Mouse (Mus musculus): ENCODE results near the gene Pih1d1.

Pih1d1 gene

GRCm38 (mm10) chr7:45126147-45126843, 27.8 kb upstream of the Pih1d1 start:
- DNase-seq (ENCODE audit: extremely low read depth, insufficient read length, low spot score) = no peak

DNA sequence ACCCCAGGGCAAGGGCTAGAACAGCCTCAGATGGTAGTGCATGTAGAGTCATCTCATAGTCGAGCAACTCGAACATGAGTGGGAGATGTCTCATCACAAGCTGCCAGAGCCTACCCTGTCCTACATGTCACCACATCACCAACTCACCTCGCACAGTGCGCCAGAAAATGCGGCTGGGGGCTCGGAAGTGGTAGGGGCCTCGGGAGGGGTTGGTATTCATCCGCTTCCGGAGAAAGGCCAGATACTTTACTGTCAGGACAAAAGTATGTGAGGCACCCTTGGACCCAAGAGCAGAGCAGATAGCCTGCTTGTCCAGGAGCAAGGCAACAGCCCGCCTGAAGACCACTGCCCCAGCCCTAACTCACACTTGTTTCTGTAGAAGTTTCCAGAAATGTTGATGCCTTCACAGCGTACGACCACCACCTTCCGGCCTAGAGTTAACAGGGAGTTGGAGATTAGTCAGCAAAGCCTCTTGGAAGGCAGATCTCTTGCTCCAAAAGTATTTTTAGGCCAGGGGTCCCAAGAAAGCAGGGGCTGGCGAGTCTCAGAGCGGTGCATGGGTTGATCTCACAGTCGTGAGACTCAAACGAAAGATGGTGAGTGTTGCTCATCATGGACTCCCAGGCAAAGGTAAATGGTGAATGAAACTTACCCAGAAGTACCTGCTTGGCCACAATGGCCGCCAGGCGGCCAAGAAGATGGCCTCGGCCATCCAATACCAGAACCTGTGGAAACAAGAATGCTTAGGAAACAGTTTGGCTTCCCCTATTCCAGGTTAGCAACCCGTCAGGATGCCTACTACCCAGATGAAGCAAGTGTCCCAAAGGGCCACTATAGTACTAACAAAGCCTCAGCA, 27.0 kb upstream of the Pih1d1 start:
- peak; percentile 51 for DNase-seq (ENCODE audit: extremely low read depth, insufficient read length, low spot score)

GRCm38 (mm10) chr7:45127700-45128224, 26.3 kb upstream of the Pih1d1 start:
- no peak for DNase-seq (ENCODE audit: extremely low read depth, insufficient read length, low spot score)

DNA sequence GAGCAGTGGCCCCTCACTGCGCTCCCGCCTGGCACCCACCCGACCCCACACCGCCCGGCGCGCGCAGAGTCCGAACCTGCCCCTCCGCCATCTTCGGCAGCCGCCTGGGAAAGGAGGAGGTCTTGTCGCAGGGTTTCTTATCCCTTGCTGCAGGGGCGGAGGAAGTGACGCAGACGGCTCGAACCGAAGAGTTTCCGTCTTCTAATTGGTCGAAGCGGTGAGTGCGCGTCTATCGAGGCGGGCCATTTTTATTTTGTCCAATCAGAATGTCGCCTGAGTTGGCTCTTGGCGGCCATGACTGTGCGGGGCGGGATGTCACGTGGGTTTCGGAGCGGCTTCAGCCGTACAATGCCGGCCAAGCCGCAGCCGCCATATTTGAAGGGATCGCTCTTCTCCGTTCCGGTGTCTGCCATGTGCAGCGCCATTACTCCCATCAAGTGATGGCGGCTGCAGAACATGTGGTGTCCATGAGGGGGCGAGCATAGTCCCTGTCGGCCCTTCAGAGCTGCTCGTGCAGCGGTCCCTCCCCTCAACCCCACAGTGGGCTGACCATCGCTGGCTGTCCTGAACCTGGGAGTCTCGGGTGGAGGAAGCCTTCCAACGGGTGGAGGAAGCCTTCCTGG, 25.4 kb upstream of the Pih1d1 start, which contains the start of gene Rpl13a:
TSS of gene Rpl13a (minus strand) at position 138 of the 623 bp plus-strand sequence.
- DNase-seq (ENCODE audit: extremely low read depth, insufficient read length, low spot score) = peak; percentile 96

DNA sequence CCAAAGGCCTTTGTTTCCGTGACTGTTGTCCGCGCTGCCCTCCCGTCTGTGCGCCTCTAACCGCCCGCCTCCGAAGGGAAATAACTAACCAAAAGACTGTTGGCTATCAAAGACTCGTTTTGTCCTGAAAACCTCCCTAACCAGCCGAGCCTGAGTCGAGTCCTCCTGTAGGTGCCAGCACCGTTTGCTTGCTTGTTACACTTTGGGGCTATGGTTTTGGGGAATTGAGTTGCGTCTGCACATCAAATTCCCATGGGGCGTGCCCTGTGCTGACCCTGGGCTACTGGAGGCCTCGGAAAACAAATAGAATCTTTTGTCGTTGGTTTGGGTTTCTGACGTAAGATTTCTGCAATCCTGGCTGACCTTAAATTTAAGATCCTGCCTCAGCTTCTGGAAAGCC, 24.8 kb upstream of the Pih1d1 start:
- DNase-seq (ENCODE audit: extremely low read depth, insufficient read length, low spot score) = no peak

DNA sequence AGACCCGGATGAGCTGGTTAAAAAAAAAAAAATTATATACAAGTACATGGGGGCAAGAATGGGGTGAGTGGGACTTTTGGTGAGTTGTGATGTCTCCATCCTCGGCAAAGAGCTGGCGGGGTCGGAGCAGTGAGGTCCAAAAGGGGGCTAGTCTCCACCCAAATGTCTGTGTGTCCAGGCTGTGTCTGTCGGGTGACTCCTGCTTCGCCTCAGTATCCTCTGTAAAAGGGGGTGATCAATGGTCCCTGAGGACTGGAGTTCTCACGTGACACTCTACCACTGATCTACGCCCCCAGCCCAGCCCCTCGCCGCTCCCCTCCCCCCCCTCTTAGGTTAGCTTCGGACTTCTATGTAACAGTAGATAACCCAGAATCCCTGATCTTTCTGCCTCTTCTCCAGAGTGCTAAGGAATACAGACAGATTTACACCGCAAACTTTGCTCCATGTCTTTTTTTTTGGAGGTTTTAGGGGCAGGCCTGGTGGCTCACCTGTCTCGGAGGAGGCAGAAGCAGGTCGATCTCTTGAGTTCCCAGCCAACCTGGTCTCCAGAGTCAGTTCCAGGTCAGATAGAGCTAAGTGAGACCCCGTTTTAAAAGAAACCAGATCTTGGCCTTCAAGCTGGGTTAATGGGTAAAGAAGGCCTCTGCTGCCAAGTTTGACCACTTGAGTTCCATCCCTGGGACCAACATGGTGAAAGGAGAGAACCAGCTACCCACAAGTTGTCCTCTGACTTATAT, 24.2 kb upstream of the Pih1d1 start:
- DNase-seq (ENCODE audit: extremely low read depth, insufficient read length, low spot score) = no peak

DNA sequence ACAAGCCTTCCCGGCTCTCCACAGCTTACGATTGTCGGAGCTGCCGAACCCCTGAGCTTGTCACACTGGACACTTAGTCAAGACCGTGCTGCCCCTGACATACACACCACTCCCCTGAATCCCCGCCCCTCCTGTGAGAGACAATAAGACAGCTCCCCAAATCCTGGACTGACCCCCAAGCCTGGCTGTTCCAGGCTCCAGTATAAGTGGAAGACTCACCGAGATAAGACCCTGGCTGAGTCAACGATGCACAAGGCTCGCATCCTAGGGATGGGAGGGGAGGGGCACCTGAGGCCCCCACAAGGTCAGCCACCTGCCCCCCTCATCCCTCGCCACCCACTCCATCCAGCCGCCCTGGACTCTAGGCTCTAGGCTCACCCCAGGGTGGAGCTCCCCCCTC, 22.3 kb upstream of the Pih1d1 start:
- no peak for DNase-seq (ENCODE audit: extremely low read depth, insufficient read length, low spot score)

DNA sequence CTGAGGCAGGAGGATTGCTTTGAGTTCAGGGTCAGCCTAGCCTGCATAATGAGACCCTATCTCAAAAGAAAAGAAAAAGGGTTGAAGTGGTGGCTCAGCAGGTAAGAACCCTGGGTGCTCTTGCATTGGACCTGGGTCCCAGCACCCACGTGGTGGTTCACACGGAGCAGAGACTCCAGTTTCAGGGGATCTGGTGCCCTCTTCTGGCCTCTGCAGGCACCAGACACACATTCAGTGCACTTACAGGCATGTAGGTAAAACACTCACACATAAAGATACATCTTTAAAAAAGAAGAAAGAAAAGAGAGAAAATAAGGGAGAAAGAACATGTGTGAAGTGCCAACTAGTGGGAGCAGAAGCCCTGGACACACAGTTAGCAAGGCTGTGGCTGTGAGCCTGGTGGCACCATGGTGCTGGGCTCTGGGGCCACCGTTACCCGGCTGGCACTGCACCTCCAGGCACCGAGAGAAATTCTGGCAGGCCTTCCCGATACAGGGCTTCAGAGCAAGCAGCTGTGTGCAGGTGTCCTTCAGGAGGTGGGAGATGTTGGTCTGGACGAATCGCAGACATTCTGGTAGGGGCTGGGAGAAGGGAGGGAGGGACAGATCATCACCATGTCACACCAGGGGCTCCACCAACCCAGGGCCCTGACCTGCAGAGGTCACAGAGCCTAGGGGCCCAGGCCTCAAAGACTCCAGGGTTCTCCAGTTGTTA, 20.5 kb upstream of the Pih1d1 start:
- no peak for DNase-seq (ENCODE audit: extremely low read depth, insufficient read length, low spot score)

DNA sequence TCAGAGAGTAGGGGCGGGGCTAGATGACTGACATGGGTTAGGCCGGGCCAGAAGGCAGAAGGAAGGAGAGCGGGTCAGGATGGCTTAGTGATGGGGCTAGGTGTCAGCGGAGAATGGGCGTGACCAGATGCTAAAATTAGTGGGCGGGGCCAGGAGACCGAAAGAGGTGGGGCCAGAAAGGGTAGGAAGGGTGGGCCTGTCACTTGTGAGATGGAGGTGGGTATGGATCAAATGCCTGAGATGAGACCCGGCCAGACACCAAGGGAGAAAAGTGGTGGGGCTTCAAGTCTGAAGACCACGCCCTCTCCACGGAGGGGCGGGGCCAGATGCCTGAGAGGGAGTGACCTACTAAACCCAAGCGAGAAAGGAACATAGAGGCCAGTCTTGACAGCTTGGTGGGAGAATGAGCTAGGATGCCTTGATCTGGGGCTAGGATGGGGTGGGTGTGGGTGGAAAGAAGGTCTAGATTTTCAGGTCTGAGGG, 19.5 kb upstream of the Pih1d1 start:
- peak; percentile 61 for DNase-seq (ENCODE audit: extremely low read depth, insufficient read length, low spot score)

GRCm38 (mm10) chr7:45135370-45135769, 18.7 kb upstream of the Pih1d1 start:
- DNase-seq (ENCODE audit: extremely low read depth, insufficient read length, low spot score) = no peak

GRCm38 (mm10) chr7:45135993-45136567, 18.0 kb upstream of the Pih1d1 start, which contains the start of the genes Gm45713 and Flt3l:
Gm45713 (minus strand) TSS chr7:45136231.
Flt3l (minus strand) TSS chr7:45136432.
- peak; percentile 86 for DNase-seq (ENCODE audit: extremely low read depth, insufficient read length, low spot score)

DNA sequence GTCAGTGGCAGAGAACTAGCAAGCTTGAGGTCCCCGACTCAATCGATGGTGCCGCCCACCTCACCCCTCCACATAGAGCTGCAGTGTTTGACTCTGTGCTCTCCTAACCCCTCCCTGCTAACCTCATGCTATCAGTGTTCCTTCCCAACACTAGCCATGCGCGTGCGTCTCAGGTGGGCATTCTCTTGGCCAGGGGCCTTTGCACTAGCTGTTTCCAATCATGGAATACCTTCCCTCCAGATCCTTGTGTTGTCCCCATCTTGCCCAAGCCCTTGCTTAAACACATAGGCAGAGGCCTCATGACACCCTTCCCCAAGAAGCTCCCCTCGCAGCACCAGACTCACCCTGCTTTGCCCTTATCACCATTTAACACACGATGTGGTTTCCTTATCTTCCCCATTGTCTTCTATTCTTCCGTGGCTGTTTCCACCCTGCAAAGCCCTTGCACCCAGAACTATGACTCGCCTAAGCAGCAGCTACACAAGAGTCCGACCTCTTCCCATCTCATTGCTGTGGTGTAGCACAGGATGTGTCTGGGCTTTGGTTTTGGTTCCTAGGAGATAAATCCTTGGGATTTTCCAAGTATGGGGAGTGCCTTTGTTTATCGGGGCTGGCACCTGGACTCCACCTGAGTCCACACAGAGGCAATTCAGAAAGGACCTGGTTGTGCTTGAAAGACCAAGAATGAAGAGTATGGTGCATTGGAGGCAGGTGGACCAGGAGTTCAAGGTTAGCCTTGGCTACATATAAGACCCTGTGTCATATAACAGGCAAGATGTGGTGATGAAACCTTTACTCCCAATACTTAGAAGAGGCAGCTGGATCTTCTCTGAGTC, 16.7 kb upstream of the Pih1d1 start:
- DNase-seq (ENCODE audit: extremely low read depth, insufficient read length, low spot score) = no peak

GRCm38 (mm10) chr7:45138403-45138802, 15.7 kb upstream of the Pih1d1 start:
- no peak for DNase-seq (ENCODE audit: extremely low read depth, insufficient read length, low spot score)

- no peak for DNase-seq (ENCODE audit: extremely low read depth, insufficient read length, low spot score)
Measured at GRCm38 (mm10) chr7:45139904-45140723, 14.0 kb upstream of the Pih1d1 start.

- DNase-seq (ENCODE audit: extremely low read depth, insufficient read length, low spot score) = no peak
Measured at GRCm38 (mm10) chr7:45141319-45141718, 12.8 kb upstream of the Pih1d1 start.

DNA sequence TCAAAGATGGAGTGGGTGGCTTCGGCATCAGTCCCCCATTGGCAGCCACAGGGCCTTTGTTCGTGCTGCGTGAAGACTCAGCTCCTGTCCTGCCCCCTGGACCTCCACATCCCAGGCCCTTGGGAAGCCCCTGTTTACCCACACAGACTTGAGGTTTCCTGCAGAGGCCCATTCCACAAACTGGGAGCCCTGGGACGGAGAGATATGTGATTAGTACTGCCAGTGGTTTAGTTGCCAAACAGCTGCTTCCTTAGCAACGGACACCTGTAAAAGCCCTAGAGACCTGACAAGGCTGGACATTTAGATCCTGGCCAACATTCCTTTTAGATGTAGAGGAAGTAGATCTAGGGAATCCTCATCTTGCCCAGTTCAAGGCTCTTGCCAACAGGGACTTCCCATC, 12.2 kb upstream of the Pih1d1 start:
- no peak for DNase-seq (ENCODE audit: extremely low read depth, insufficient read length, low spot score)

DNA sequence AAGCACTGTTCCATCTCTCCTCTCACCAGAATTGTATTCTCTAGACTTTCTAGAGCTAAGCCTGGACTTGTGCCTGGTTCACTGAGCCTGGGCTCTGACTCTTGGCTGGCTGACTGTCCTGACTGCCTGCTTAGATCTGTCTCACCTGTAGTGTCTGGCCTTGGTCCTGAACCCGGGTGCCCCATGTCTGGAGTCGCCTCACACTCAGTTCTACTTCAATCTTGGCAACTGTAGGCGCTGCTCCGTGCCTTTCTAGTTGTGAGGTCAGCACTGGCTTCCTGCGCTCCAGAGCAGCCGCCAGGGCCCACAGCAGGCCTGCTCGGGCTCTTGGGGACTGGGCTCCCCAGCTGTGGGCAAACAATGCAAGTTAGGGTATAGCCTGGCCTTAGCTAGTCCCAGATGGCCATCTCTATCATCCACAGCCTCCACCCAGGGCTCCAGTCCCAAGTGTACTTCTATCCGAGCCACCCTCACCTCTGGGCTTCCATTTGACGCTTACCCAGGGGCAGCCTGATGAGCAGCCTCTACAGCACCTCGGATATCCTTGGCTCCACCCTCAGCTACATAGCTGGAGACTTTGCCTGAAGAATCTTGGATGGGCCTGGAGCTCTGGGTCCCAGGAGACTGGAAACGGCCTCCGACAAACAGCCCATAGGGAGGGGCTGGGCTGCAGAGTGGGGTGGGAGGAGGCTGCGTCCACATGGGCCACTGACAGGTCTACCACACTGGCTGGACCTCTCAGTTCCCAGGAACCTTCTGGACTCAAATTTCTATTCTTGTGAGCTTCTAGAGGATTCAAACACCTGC, 9.5 kb upstream of the Pih1d1 start:
- DNase-seq (ENCODE audit: extremely low read depth, insufficient read length, low spot score) = no peak

Data from 3134 (cell line).